Mouse (Mus musculus) midbrain, embryonic 16.5 days (tissue): ENCODE data around the gene Rnf25. TPM values are rescaled to one million over a fixed set of nuclear protein-coding genes. Genes with fewer than 3 reads are reported as not detected.

ENCODE experiments used
- ATAC-seq: fragments of 200-750 bp; cut with Nextera tagmentation; 2 replicates; pipeline ENCODE4 v1.8.0; 2017; ENCODE audit warnings: moderate TSS enrichment
- H3K27ac ChIP-seq: fragments of 300-500 bp; sonication (generic); 2 replicates; pipeline ENCODE4 v1.5.1; 2014; ENCODE audit warnings: mild to moderate bottlenecking, low read length, mixed read lengths
- H3K27me3 ChIP-seq: fragments of 300-500 bp; sonication (generic); 2 replicates; pipeline ENCODE4 v1.6.1; 2014; ENCODE audit warnings: low read depth, low read length, mixed read lengths; ENCODE audit not compliant: control insufficient read depth, insufficient read depth
- H3K36me3 ChIP-seq: fragments of 300-500 bp; sonication (generic); 2 replicates; pipeline ENCODE4 v1.6.1; 2014; ENCODE audit warnings: mild to moderate bottlenecking, low read length, moderate library complexity, mixed read lengths; ENCODE audit not compliant: control insufficient read depth, insufficient read depth
- H3K4me1 ChIP-seq: fragments of 300-500 bp; sonication (generic); 2 replicates; pipeline ENCODE4 v1.6.1; 2014; ENCODE audit warnings: mild to moderate bottlenecking, low read length, mixed read lengths; ENCODE audit not compliant: control insufficient read depth, insufficient read depth
- H3K4me2 ChIP-seq: fragments of 300-500 bp; sonication (generic); 2 replicates; pipeline ENCODE4 v1.6.1; 2014; ENCODE audit warnings: mild to moderate bottlenecking, low read length, mixed read lengths
- H3K4me3 ChIP-seq: fragments of 300-500 bp; sonication (generic); 2 replicates; pipeline ENCODE4 v1.5.1; 2014; ENCODE audit warnings: low read depth, mild to moderate bottlenecking, low read length, moderate library complexity, mixed read lengths
- H3K9ac ChIP-seq: fragments of 300-500 bp; sonication (generic); 2 replicates; pipeline ENCODE4 v1.6.1; 2014; ENCODE audit warnings: low read depth, low read length, mixed read lengths
- H3K9me3 ChIP-seq: fragments of 300-500 bp; sonication (generic); replicated peaks from 2 replicates; pipeline ENCODE4 v1.6.1; 2014; ENCODE audit warnings: mild to moderate bottlenecking, low read length, mixed read lengths; ENCODE audit not compliant: control insufficient read depth, poor library complexity, severe bottlenecking
- WGBS: fragments of 180-500 bp; shearing (Covaris S2); extraction: QIAGEN DNeasy Blood & Tissue Kit; methylation state at CpG from one replicate; pipeline ENCODE4 v1.1.7; 2014; 5-methylcytosine and 5-hydroxymethylcytosine counted together
- polyA plus RNA-seq: library from polyadenylated mRNA; unstranded; fragments of >200 nt; fragmentation: Nextera tagmentation; extraction: Ambion mirVana; gene quantifications from 2 replicates; pipeline ENCODE4 v1.2.1, GENCODE M21; 2015

Gene Rnf25
- 45.1 and 48.5 TPM in 2 replicates for polyA plus RNA-seq

GRCm38 (mm10) chr1:74601267-74601962 is at the start of gene Rnf25, which contains the start of gene Stk36:
Gene Rnf25, minus strand, starts transcription at chr1:74601397.
Gene Stk36, plus strand, starts transcription at chr1:74601445.
- H3K36me3 ChIP-seq: peaks cover 15% of the 10 kb centered on the region
- H3K27ac ChIP-seq: peak within 1 kb of the TSS; percentile 76
- H3K9ac ChIP-seq: peak within 1 kb of the TSS; percentile 92
- no peaks in the 10 kb centered on the region for H3K27me3 ChIP-seq
- H3K9me3 ChIP-seq: no peaks in the 10 kb centered on the region
- WGBS: 8% methylated on average over 25 of the region's 25 CpGs
- peak within 1 kb of the TSS; percentile 94 for H3K4me2 ChIP-seq
- peaks cover 14% of the 10 kb centered on the region for H3K4me1 ChIP-seq
- H3K4me3 ChIP-seq: peak within 1 kb of the TSS; percentile 94
- peak; percentile 93 for ATAC-seq

GRCm38 (mm10) chr1:74643926-74644325 is 42.7 kb upstream of the Rnf25 start:
- H3K9me3 ChIP-seq: no peaks in the 10 kb centered on the region
- H3K9ac ChIP-seq: no peak overlapping the region
- no peak overlapping the region for H3K4me3 ChIP-seq
- ATAC-seq: no peak
- H3K4me1 ChIP-seq: no peaks in the 10 kb centered on the region
- no peak overlapping the region for H3K27ac ChIP-seq
- no peaks in the 10 kb centered on the region for H3K27me3 ChIP-seq
- H3K36me3 ChIP-seq: no peaks in the 10 kb centered on the region
- no peak overlapping the region for H3K4me2 ChIP-seq

DNA sequence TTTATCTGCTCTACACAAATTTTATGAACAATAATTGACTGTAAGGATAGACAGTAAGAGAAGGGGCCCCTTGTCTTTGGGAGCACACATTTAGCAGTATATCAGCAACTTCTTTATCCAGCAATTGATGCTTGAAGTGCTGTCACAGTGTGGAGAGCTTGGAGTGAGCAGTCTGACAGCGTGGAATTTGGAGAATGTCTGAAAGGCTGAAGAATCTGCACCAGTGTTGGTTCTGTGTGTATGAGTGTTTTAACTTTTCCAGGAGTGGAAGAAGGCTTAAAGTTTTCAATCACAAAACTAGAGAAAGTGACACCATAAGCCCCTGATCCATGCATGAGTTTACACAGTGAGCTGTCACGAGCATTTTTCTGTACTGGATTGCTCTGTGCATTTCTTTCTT is 42.3 kb upstream of the Rnf25 start:
- Histone ChIP-seq H3K36me3 (no peaks in the 10 kb centered on the region), H3K9ac (no peak overlapping the region), H3K4me2 (no peak overlapping the region), H3K4me3 (no peak overlapping the region), H3K4me1 (no peaks in the 10 kb centered on the region), H3K27ac (no peak overlapping the region), H3K9me3 (no peaks in the 10 kb centered on the region), H3K27me3 (no peaks in the 10 kb centered on the region)
- no peak for ATAC-seq
- WGBS: 76% methylated on average over 2 of the region's 2 CpGs

DNA sequence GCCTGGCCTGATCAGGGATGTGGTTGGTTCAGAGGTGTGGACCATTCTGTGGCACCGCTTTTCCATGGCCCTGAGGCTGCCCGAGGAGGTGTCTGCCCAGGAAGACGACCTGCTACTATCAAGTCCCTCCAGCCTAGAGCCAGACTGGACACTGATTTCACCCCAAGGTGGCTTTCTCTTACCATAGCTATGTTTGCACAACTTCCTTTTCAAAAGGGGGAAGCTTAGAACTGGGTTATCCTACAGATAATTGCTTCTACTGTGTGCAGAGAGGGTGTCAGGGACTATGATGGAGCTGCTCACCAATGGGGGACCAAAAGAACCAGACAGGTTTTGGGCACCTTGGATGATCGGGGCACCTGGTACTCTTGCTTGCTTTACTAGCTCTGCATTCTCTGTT is 31.5 kb upstream of the Rnf25 start:
- no peak for ATAC-seq
- no peak overlapping the region for H3K27ac ChIP-seq
- peaks cover 21% of the 10 kb centered on the region for H3K36me3 ChIP-seq
- H3K4me3 ChIP-seq: no peak overlapping the region
- no peaks in the 10 kb centered on the region for H3K9me3 ChIP-seq
- 87% methylated on average over 4 of the region's 4 CpGs for WGBS
- no peaks in the 10 kb centered on the region for H3K4me1 ChIP-seq
- H3K9ac ChIP-seq: no peak overlapping the region
- no peaks in the 10 kb centered on the region for H3K27me3 ChIP-seq
- no peak overlapping the region for H3K4me2 ChIP-seq

DNA sequence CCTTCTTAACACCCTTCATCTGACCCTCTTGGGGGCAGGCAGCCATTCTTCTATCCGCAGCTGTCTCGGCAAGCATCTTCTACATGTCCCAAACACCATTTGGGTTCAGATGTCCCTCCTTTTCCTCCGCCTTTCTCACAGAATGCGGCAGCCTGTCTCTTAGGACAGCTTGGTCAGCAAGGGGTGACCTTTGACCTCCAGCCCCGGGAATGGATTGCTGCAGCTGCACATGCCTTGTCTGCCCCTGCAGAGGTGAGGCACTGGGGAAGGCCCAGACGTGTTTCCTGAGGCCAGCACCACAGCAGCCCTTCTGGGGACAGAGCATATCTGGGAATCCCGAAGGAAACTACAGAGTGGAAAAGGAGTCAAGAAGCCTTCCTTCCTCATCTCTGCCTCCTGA is 26.8 kb upstream of the Rnf25 start:
- ATAC-seq: no peak
- peaks cover 23% of the 10 kb centered on the region; the same call in 1 of the 2 replicates for H3K36me3 ChIP-seq
- WGBS: 39% methylated on average over 7 of the region's 7 CpGs

DNA sequence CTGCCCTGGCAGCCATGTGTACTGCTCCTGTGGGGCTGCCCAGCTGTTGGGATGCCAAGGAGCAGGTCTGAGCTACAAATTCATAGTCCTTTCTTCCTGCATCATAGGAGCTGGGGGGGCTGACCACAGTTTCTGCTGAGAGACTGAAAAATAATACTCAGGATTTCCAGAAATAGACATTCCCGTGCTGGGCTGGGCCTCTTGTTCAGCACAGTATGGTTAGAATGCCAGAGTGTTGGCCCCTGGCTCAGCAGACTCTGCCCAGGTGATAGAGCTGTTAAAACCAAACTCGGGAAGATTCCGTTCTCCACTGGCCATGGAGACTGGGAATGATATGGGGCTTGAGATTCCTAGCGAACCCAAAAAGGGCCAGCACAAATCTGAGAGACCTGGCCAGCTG is 24.9 kb upstream of the Rnf25 start:
- Histone ChIP-seq H3K9ac (no peak overlapping the region), H3K9me3 (no peaks in the 10 kb centered on the region), H3K27me3 (no peaks in the 10 kb centered on the region), H3K27ac (no peak overlapping the region), H3K4me1 (no peaks in the 10 kb centered on the region), H3K4me2 (no peak overlapping the region), H3K36me3 (peaks cover 30% of the 10 kb centered on the region), H3K4me3 (no peak overlapping the region)
- 89% methylated on average over 4 of the region's 4 CpGs for WGBS
- ATAC-seq: no peak

More for the DNA sequence above, 26.8 kb upstream of the Rnf25 start:
- H3K4me2 ChIP-seq: no peak overlapping the region
- no peak overlapping the region for H3K27ac ChIP-seq
- H3K4me1 ChIP-seq: no peaks in the 10 kb centered on the region
- no peak overlapping the region for H3K4me3 ChIP-seq
- H3K9ac ChIP-seq: no peak overlapping the region
- no peaks in the 10 kb centered on the region for H3K27me3 ChIP-seq
- H3K9me3 ChIP-seq: no peaks in the 10 kb centered on the region

DNA sequence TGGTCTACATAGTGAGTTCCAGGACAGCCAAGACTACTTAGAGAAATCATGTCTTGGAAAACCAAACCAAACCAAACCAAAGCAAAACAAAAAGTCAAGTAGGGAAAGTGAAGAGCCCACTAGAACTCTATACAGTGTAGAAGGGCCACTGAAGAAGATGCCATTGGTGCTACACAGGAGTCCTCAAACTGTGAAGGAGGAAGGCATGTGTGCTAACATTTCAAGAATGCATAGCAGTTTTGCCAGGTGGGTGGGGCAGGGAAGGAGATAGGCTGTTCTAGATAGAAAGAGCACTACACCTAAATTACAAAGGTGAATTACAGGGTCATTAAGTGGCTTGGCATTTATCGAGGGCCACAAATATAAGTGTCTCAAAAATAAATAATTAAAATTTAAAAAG is 23.0 kb upstream of the Rnf25 start:
- WGBS: 97% methylated on average over 1 of the region's 1 CpGs
- H3K9me3 ChIP-seq: no peaks in the 10 kb centered on the region
- H3K9ac ChIP-seq: no peak overlapping the region
- H3K36me3 ChIP-seq: peaks cover 27% of the 10 kb centered on the region
- ATAC-seq: no peak
- H3K4me3 ChIP-seq: no peak overlapping the region
- H3K4me1 ChIP-seq: no peaks in the 10 kb centered on the region
- no peak overlapping the region for H3K4me2 ChIP-seq
- no peak overlapping the region for H3K27ac ChIP-seq
- H3K27me3 ChIP-seq: no peaks in the 10 kb centered on the region

DNA sequence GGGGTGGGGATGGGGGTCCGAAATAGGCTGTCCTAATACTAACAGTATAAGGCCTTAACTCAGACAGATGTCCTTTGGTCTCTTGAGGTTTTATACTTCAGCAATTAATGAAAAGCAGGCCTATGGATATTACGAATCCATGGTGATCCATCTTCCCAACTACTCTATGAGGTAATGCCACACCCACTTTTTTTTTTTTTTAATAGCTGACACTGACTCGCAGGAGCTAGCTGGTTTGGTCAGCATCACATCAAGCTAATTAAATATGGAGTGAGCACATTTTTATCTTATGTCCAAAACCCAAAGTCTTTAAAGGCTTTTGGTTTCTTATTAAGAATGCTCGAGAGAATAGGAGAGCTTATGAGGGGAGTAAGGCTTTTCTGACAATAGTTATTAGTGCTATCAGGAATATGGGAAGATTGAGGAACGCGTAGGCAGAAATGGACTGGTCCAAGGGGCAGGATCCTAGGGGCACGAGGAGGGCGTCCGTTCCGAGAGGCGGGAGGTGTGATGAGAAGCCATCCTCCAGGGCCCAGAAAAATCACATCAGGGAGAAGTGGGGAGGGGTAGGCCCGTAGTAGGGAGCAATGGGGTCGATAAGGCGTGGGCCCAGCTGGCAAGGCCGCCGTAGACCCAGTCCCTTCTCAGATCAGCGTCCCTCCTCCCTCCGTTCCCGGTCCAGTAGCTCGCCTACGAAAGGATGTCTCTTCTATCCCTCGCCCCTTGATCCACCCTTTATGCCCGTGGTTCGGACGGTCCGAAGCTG is 513 bp downstream of the Rnf25 start:
- H3K4me2 ChIP-seq: peak overlapping the region; percentile 94
- peaks cover 17% of the 10 kb centered on the region for H3K36me3 ChIP-seq
- ATAC-seq: peak; percentile 86
- H3K9me3 ChIP-seq: no peaks in the 10 kb centered on the region
- peak overlapping the region; percentile 92 for H3K9ac ChIP-seq
- peak overlapping the region; percentile 94 for H3K4me3 ChIP-seq
- H3K4me1 ChIP-seq: peaks cover 14% of the 10 kb centered on the region
- H3K27me3 ChIP-seq: no peaks in the 10 kb centered on the region
- H3K27ac ChIP-seq: peak overlapping the region; percentile 76
- 9% methylated on average over 26 of the region's 26 CpGs for WGBS

DNA sequence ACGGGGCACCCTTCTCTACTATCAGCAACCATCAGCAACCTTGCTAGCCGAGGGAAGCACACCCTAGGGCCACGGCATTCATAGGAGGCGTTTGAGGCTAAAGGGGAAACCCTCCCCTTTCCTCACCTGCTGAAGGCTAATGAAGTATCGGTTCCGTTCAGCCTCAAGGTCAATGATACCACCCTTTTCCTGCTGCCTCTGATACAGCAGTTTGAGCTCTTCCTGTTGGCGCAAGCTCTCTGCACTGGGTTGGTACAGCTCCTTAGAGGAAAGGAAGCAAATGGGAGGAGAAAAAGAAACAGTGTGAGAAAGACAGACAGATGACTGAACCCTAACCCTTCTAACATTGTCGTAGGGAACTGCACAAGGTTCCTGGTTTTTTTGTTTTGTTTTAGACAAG is 6.8 kb downstream of the Rnf25 start:
- Histone ChIP-seq H3K36me3 (peaks cover 40% of the 10 kb centered on the region), H3K27ac (no peak overlapping the region), H3K9me3 (no peaks in the 10 kb centered on the region), H3K4me2 (no peak overlapping the region), H3K27me3 (no peaks in the 10 kb centered on the region), H3K9ac (no peak overlapping the region), H3K4me1 (no peaks in the 10 kb centered on the region; the same call in 1 of the 2 replicates), H3K4me3 (no peak overlapping the region)
- no peak for ATAC-seq
- WGBS: 92% methylated on average over 8 of the region's 8 CpGs
